ENCODE assay signal across 8 mouse cellular contexts in the genomic region with DNA sequence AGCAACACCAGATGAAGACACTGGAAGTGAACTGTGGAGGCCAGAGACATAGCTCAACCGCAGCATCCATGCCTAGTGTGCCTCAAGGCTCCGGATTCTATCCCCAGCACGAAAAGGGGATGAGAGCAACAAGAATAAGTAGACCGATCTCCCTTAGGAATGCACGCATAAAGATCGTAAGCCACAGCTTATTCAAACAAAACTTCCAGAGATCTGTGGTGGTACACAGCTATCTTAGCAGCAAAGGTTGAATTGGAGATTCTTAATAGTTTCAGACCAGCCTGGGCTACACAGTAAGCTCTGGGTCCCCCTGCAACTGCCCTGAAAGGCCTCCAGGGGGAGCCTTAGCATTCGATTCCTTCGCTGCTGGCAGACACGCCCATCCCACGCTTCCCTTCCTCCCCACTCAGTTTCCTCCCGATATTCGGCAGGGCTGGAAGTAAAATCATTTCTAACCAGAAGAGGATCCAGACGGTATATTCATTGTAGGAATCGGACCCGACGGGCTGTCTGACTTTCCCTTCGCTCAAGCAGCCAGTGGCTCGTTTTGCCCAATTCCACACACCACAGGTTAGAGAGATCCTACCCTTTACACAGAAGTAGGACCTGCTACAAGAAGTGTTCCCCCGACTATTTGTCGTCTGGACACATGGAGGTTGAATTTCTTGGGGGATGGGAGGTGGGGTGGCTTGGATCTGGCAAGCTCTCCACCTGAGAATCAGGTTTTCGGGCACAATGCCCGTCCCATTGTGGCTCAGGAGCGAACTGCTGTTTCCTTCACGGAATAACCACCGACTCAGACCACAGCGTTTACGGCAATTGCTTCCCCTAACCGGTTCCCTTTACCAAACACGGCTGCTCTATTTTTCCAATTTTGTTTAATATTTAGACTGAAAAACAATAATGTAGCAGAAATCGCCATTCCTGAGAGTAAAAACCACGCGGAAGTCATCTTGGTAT. TPM values are rescaled to one million over a fixed set of nuclear protein-coding genes. Genes with fewer than 3 reads are reported as not detected.
A peak's percentile ranks its signal among the peaks of the same experiment; 100 is the strongest.
DNase-seq lines count a peak whose midpoint lies in the region; ATAC-seq and TF ChIP-seq lines count a peak whose summit lies in the region.

No protein-coding gene starts in this region.

- no peak for TF ChIP-seq EP300 in MEL (IDR thresholded peaks at IDR 0.05; ENCODE audit: low read depth in 1 of 2, low read length in 2 of 2)

- peak overlapping the region; percentile 72 for H3K4me2 ChIP-seq in forebrain, embryonic 15.5 days (replicated peaks)
- peak overlapping the region; percentile 82 for H3K4me2 ChIP-seq in neural tube, embryonic 15.5 days

- TF ChIP-seq RAD21 in MEL (IDR thresholded peaks at IDR 0.05; ENCODE audit: low read depth, low read length) = peak; percentile 74

- peak; percentile 83 for ATAC-seq in forebrain, embryonic 15.5 days (replicated peaks)
- peak; percentile 93 for ATAC-seq in neural tube, embryonic 15.5 days (ENCODE audit: low FRiP score)

- no peaks in the 10 kb centered on the region for H3K9me3 ChIP-seq in MEL (replicated peaks; ENCODE audit: insufficient read depth, low read length)
- H3K9me3 ChIP-seq in forebrain, embryonic 15.5 days = no peaks in the 10 kb centered on the region
- H3K9me3 ChIP-seq in neural tube, embryonic 15.5 days (replicated peaks) = no peaks in the 10 kb centered on the region

- peaks cover 2 to 7% of the 10 kb centered on the region in 2 experiments for H3K27me3 ChIP-seq in MEL (ENCODE audit: control insufficient read depth in 1 of 2, insufficient read depth in 2 of 2, low read length in 2 of 2)
- H3K27me3 ChIP-seq in forebrain, embryonic 15.5 days = peaks cover 31% of the 10 kb centered on the region
- H3K27me3 ChIP-seq in neural tube, embryonic 15.5 days (replicated peaks) = peaks cover 54% of the 10 kb centered on the region

- peaks cover 0 to 10% of the 10 kb centered on the region in 2 experiments; a peak in 3 of 4 replicates for H3K4me1 ChIP-seq in MEL (ENCODE audit: control insufficient read depth in 1 of 2, insufficient read depth in 2 of 2, low read length in 2 of 2)
- H3K4me1 ChIP-seq in forebrain, embryonic 15.5 days = peaks cover 8% of the 10 kb centered on the region; the same call in 1 of the 2 replicates
- H3K4me1 ChIP-seq in lung, adult 2 months (ENCODE audit: control insufficient read depth, insufficient read depth, low read length) = no peaks in the 10 kb centered on the region; the same call in 1 of the 2 replicates
- H3K4me1 ChIP-seq in neural tube, embryonic 15.5 days = peaks cover 11% of the 10 kb centered on the region; the same call in 1 of the 2 replicates

- H3K36me3 ChIP-seq in MEL (ENCODE audit: control insufficient read depth in 1 of 2, insufficient read depth in 2 of 2, low read length in 2 of 2) = 0 out of 4 replicates have a peak, but pooled peaks cover 0 to 3% of the 10 kb centered on the region in 2 experiments
- H3K36me3 ChIP-seq in forebrain, embryonic 15.5 days = no peaks in the 10 kb centered on the region
- H3K36me3 ChIP-seq in neural tube, embryonic 15.5 days = no peaks in the 10 kb centered on the region

- peak overlapping the region; percentile 40 for H3K9ac ChIP-seq in MEL (ENCODE audit: control insufficient read depth, low read depth, low read length, poor library complexity, severe bottlenecking)
- peak overlapping the region; percentile 54 for H3K9ac ChIP-seq in forebrain, embryonic 15.5 days (replicated peaks)
- H3K9ac ChIP-seq in neural tube, embryonic 15.5 days (replicated peaks) = peak overlapping the region; percentile 53

- peak; percentile 92 to 97 (median 96) for TF ChIP-seq CTCF in MEL (IDR thresholded peaks at IDR 0.05 in 2 of 3, conservative IDR thresholded peaks at IDR 0.05 in 1 of 3; ENCODE audit: control insufficient read depth in 1 of 3, insufficient read depth in 1 of 3, low read depth in 2 of 3, low read length in 3 of 3, poor library complexity in 1 of 3, severe bottlenecking in 1 of 3)
- TF ChIP-seq CTCF in lung, adult 2 months (IDR thresholded peaks at IDR 0.05; ENCODE audit: insufficient read depth, low read length) = peak; percentile 90

- WGBS in forebrain, embryonic 15.5 days = 13% methylated on average over 32 of the region's 32 CpGs
- 12% methylated on average over 32 of the region's 32 CpGs for WGBS in lung, adult 2 months
- WGBS in neural tube, embryonic 15.5 days = 15% methylated on average over 32 of the region's 32 CpGs

- no peak for TF ChIP-seq POLR2A in MEL (IDR thresholded peaks at IDR 0.05; ENCODE audit: control insufficient read depth in 1 of 2, insufficient read depth in 1 of 2, low read depth in 1 of 2, low read length in 2 of 2, poor library complexity in 1 of 2)
- no peak for TF ChIP-seq POLR2A in lung, adult 2 months (IDR thresholded peaks at IDR 0.05; ENCODE audit: borderline replicate concordance, extremely low read depth, low read depth, low read length)

- intact Hi-C loops in heart, postnatal 36 days (cut with DNase I) = loop anchor here (2.0 to 5.0 kb wide), 2 partner anchors 84 to 96 kb away; no protein-coding TSS in a partner anchor

- no peaks in the 10 kb centered on the region for H3K79me2 ChIP-seq in MEL (ENCODE audit: control insufficient read depth, insufficient read depth, low read length, poor library complexity)

- no peak overlapping the region for H3K27ac ChIP-seq in MEL (ENCODE audit: control insufficient read depth, low read depth, low read length)
- no peak overlapping the region for H3K27ac ChIP-seq in forebrain, embryonic 15.5 days (replicated peaks)
- 0 out of 2 replicates have a peak overlapping the region, but pooled peaks have one; percentile 23 for H3K27ac ChIP-seq in neural tube, embryonic 15.5 days (replicated peaks)

- DNase-seq in MEL (ENCODE audit: low read depth, low spot score) = peak; percentile 92
- DNase-seq in cerebellum, adult 11-12 months = peak; percentile 29
- DNase-seq in heart, postnatal 36 days = peak; percentile 75 to 79
- peak; percentile 24 to 78 for DNase-seq in layer of hippocampus, adult 18-20 months (ENCODE audit: low spot score in 2 of 2)
- DNase-seq in lung, adult 2 months = peak; percentile 63
- DNase-seq in testis, postnatal 10 days (ENCODE audit: low spot score) = peak; percentile 81

- H3K4me3 ChIP-seq in MEL (ENCODE audit: control insufficient read depth in 1 of 2, insufficient read depth in 1 of 2, low read depth in 2 of 2, low read length in 2 of 2) = peak overlapping the region; percentile 52 to 70
- H3K4me3 ChIP-seq in forebrain, embryonic 15.5 days = peak overlapping the region; percentile 47
- H3K4me3 ChIP-seq in lung, adult 2 months (replicated peaks; ENCODE audit: extremely low read depth, low read depth, low read length) = no peak overlapping the region
- H3K4me3 ChIP-seq in neural tube, embryonic 15.5 days (replicated peaks) = peak overlapping the region; percentile 50

TF ChIP-seq in MEL, 35 proteins besides CTCF, POLR2A, EP300 and RAD21:
- TF ChIP-seq USF2 (IDR thresholded peaks at IDR 0.05; ENCODE audit: borderline replicate concordance in 1 of 2, insufficient read depth in 1 of 2, low read depth in 1 of 2, low read length in 2 of 2) = no peak
- 0 out of 2 replicates have a peak, but pooled peaks have one; percentile 10 for TF ChIP-seq ELF1 (IDR thresholded peaks at IDR 0.05; ENCODE audit: low read depth, low read length)
- TF ChIP-seq POLR2AphosphoS2 (IDR thresholded peaks at IDR 0.05; ENCODE audit: low read length) = no peak
- TF ChIP-seq CHD1 (IDR thresholded peaks at IDR 0.05; ENCODE audit: low read depth, low read length) = no peak
- no peak for TF ChIP-seq BHLHE40 (IDR thresholded peaks at IDR 0.05; ENCODE audit: borderline replicate concordance, low read depth, low read length)
- peak; percentile 52; the same call in 1 of the 2 replicates for TF ChIP-seq MAZ (IDR thresholded peaks at IDR 0.05; ENCODE audit: low read depth, low read length)
- no peak for TF ChIP-seq CHD2 (IDR thresholded peaks at IDR 0.05; ENCODE audit: low read length)
- TF ChIP-seq GATA1 (IDR thresholded peaks at IDR 0.05; ENCODE audit: low read depth, low read length) = no peak
- no peak for TF ChIP-seq MYB (IDR thresholded peaks at IDR 0.05; ENCODE audit: low read depth, low read length)
- peak; percentile 76 for TF ChIP-seq ZC3H11A (IDR thresholded peaks at IDR 0.05; ENCODE audit: low read depth, low read length)
- 0 out of 2 replicates have a peak, but pooled peaks have one; percentile 9 for TF ChIP-seq TBP (IDR thresholded peaks at IDR 0.05; ENCODE audit: low read depth, low read length)
- TF ChIP-seq SIN3A (IDR thresholded peaks at IDR 0.05; ENCODE audit: low read length) = peak; percentile 69
- 0 out of 2 replicates have a peak, but pooled peaks have one; percentile 6 for TF ChIP-seq NELFE (IDR thresholded peaks at IDR 0.05; ENCODE audit: low read depth, low read length)
- peak; percentile 81 for TF ChIP-seq MXI1 (IDR thresholded peaks at IDR 0.05; ENCODE audit: low read depth, low read length)
- TF ChIP-seq ETS1 (IDR thresholded peaks at IDR 0.05; ENCODE audit: low read depth, low read length) = 0 out of 2 replicates have a peak, but pooled peaks have one; percentile 29
- TF ChIP-seq SMC3 (IDR thresholded peaks at IDR 0.05; ENCODE audit: low read depth, low read length) = peak; percentile 94
TF ChIP-seq in MEL: peak in this region for 9.

RNA-seq across cellular contexts. Expression of gene Nkx2-3, which starts 41.0 kb away (rescaled TPM):
- not detected in 2 replicates for total RNA-seq in MEL (2012; rRNA removed)
- not detected for polyA plus RNA-seq in MEL (2012; ENCODE audit: insufficient read depth in 1 of 2, insufficient read length in 2 of 2, low read depth in 1 of 2, low replicate concordance in 2 of 2, missing spikeins in 1 of 2)
- 3.6 and 4.5 TPM in 2 replicates for polyA plus RNA-seq in forebrain, embryonic 15.5 days (2015; fragmentation: Nextera tagmentation; extraction: Ambion mirVana)
- total RNA-seq in heart, postnatal 36 days (2021) = not detected
- total RNA-seq in layer of hippocampus, adult 18-20 months (2021) = not detected
- 0.05 TPM in 1 of 2 replicates, not detected in the other for polyA plus RNA-seq in lung, adult 2 months (2012; rRNA removed)
- polyA plus RNA-seq in neural tube, embryonic 15.5 days (2015; fragmentation: Nextera tagmentation; extraction: Ambion mirVana) = 5.5 TPM in 1 of 2 replicates, not detected in the other

RNA-seq across cellular contexts. Expression of gene Got1, which starts 46.7 kb away (rescaled TPM):
- 60.4 and 69.7 TPM in 2 replicates for total RNA-seq in MEL (2012; rRNA removed)
- polyA plus RNA-seq in MEL (2012; ENCODE audit: insufficient read depth in 1 of 2, insufficient read length in 2 of 2, low read depth in 1 of 2, low replicate concordance in 2 of 2, missing spikeins in 1 of 2) = 100 to 1,000 TPM; 106 to 213 TPM
- 71.3 and 75.6 TPM in 2 replicates for polyA plus RNA-seq in forebrain, embryonic 15.5 days (2015; fragmentation: Nextera tagmentation; extraction: Ambion mirVana)
- 1,000 to 10,000 TPM in 1 of 2 experiments, 100 to 1,000 TPM in 1; 980 to 1,055 TPM for total RNA-seq in heart, postnatal 36 days (2021)
- 100 to 1,000 TPM; 374 to 381 TPM for total RNA-seq in layer of hippocampus, adult 18-20 months (2021)
- polyA plus RNA-seq in lung, adult 2 months (2012; rRNA removed) = 14.1 and 21.7 TPM in 2 replicates
- 118 and 127 TPM in 2 replicates for polyA plus RNA-seq in neural tube, embryonic 15.5 days (2015; fragmentation: Nextera tagmentation; extraction: Ambion mirVana)

Comparison
In these comparisons a context has a peak if more than half of its experiments do, and no peak if none do; other contexts are left out.
1. DNase-seq: peak in every context shown above with its lines; median percentile 92 in MEL; 81 in testis, postnatal 10 days; 77 in heart, postnatal 36 days; 63 in lung, adult 2 months; 51 in layer of hippocampus, adult 18-20 months; 29 in cerebellum, adult 11-12 months.